Comparison of ENCODE assay signal across 26 mouse cellular contexts in genomic region chr14:99036039-99036438, GRCm38 (mm10). TPM values are rescaled to one million over a fixed set of nuclear protein-coding genes. Genes with fewer than 3 reads are reported as not detected.
"Had no signal": no experiment of that assay in that cellular context is flagged by ENCODE, and none has a peak within 500 bp of the region (broad histone marks: within the 10 kb centered on the region; RNA-seq: fewer than 3 reads in every experiment).

No protein-coding gene starts in this region.

- H3K9me3 ChIP-seq: heart, embryonic 12.5 days; hindbrain, embryonic 10.5 days; hindbrain, embryonic 12.5 days; limb, embryonic 13.5 days; limb, embryonic 15.5 days had no signal

- H3K27ac ChIP-seq: gastrocnemius, adult 2 months; heart, adult 2 months; hindbrain, embryonic 10.5 days; hindbrain, embryonic 12.5 days; hindbrain, embryonic 14.5 days; kidney, postnatal 0 days; limb, embryonic 13.5 days; limb, embryonic 15.5 days had no signal

- ATAC-seq: forebrain, embryonic 16.5 days; hindbrain, embryonic 16.5 days; inflammation-experienced regulatory T-cells, adult 6 months; intestine, embryonic 16.5 days had no signal

- H3K4me3 ChIP-seq: gastrocnemius, adult 2 months; heart, adult 2 months; heart, embryonic 12.5 days; hindbrain, embryonic 10.5 days; hindbrain, embryonic 12.5 days; limb, embryonic 13.5 days; limb, embryonic 15.5 days had no signal

- H3K4me1 ChIP-seq: hindbrain, embryonic 10.5 days; limb, embryonic 13.5 days; limb, embryonic 15.5 days had no signal

- H3K27me3 ChIP-seq: heart, embryonic 12.5 days; hindbrain, embryonic 12.5 days; limb, embryonic 13.5 days; limb, embryonic 15.5 days had no signal

- H3K4me2 ChIP-seq: heart, embryonic 12.5 days; hindbrain, embryonic 12.5 days; hindbrain, embryonic 14.5 days; limb, embryonic 13.5 days; limb, embryonic 15.5 days had no signal

- H3K9ac ChIP-seq: heart, embryonic 12.5 days; hindbrain, embryonic 12.5 days; hindbrain, embryonic 14.5 days; limb, embryonic 13.5 days; limb, embryonic 15.5 days had no signal

- DNase-seq: gastrocnemius, adult 2 months; gastrocnemius, postnatal 10 days; gastrocnemius, postnatal 25 days; heart, adult 2 months; heart, postnatal 10 days; heart, postnatal 4 days; kidney, adult 18-20 months; kidney, adult 8-10 months; kidney, postnatal 14 days; kidney, postnatal 36 days; layer of hippocampus, adult 9-11 months; layer of hippocampus, postnatal 36 days; left cerebral cortex, postnatal 4 days had no signal

RNA-seq across cellular contexts. Expression of gene Rpl36a-ps1, which starts 41.9 kb away (rescaled TPM):
- total RNA-seq: left cerebral cortex, adult 18-20 months had no signal
- polyA plus RNA-seq: forebrain, embryonic 16.5 days; heart, adult 2 months; hindbrain, embryonic 10.5 days; hindbrain, embryonic 12.5 days; liver, adult 2 months had no signal
